Mouse (Mus musculus) R1 (cell line): ENCODE measurements at regions not wholly inside any gene's neighbourhood (a gene's known extent, or its start where the extent isn't known, plus 50 kb on each side); places are given as distances from the start of the nearest gene placed in this dataset.

Experiments used
- DNase-seq: peaks from one replicate; pipeline ENCODE4 v3.0.0-alpha.2; 2018; ENCODE audit warnings: low read depth, low spot score

GRCm38 (mm10) chr10:25118674-25119670 lies 188.7 kb downstream of the Akap7 start:
- DNase-seq, result peak; percentile 84

- no peak for DNase-seq
Measured at GRCm38 (mm10) chr10:25114316-25114715, 187.0 kb upstream of the Arg1 start.

GRCm38 (mm10) chr10:25112449-25113171 lies 185.3 kb upstream of the Arg1 start:
- no peak for DNase-seq

- peak; percentile 78 for DNase-seq
Measured at GRCm38 (mm10) chr10:25111636-25112422, 184.5 kb upstream of the Arg1 start.

GRCm38 (mm10) chr10:25111181-25111580 lies 183.9 kb upstream of the Arg1 start:
- DNase-seq, result no peak

GRCm38 (mm10) chr10:25098070-25098469 lies 170.8 kb upstream of the Arg1 start:
- DNase-seq, result no peak

- no peak for DNase-seq
Measured at GRCm38 (mm10) chr10:25089705-25090386, 162.6 kb upstream of the Arg1 start.

GRCm38 (mm10) chr10:25086745-25087144 lies 159.5 kb upstream of the Arg1 start:
- peak; percentile 56 for DNase-seq

GRCm38 (mm10) chr10:25082930-25083329 lies 155.6 kb upstream of the Arg1 start:
- no peak for DNase-seq

- no peak for DNase-seq
Measured at GRCm38 (mm10) chr10:25072617-25073016, 145.3 kb upstream of the Arg1 start.

GRCm38 (mm10) chr10:25068301-25068700 lies 141.0 kb upstream of the Arg1 start:
- DNase-seq, result no peak

GRCm38 (mm10) chr10:25064701-25065362 lies 137.5 kb upstream of the Arg1 start:
- DNase-seq, result no peak

GRCm38 (mm10) chr10:25061402-25062055 lies 134.2 kb upstream of the Arg1 start:
- DNase-seq, result peak; percentile 16

- no peak for DNase-seq
Measured at GRCm38 (mm10) chr10:25058694-25059093, 131.4 kb upstream of the Arg1 start.

- no peak for DNase-seq
Measured at GRCm38 (mm10) chr10:25051998-25052397, 124.7 kb upstream of the Arg1 start.

- no peak for DNase-seq
Measured at GRCm38 (mm10) chr10:25051368-25051874, 124.1 kb upstream of the Arg1 start.

- DNase-seq, result no peak
Measured at GRCm38 (mm10) chr10:25041221-25041620, 113.9 kb upstream of the Arg1 start.

GRCm38 (mm10) chr10:25039926-25040325 lies 112.6 kb upstream of the Arg1 start:
- no peak for DNase-seq

GRCm38 (mm10) chr10:25036928-25037327 lies 109.6 kb upstream of the Arg1 start:
- DNase-seq, result no peak

GRCm38 (mm10) chr10:25035363-25035762 lies 108.1 kb upstream of the Arg1 start:
- no peak for DNase-seq
